Mouse (Mus musculus): ENCODE data around the gene Sesn2. TPM values are rescaled to one million over a fixed set of nuclear protein-coding genes. Genes with fewer than 3 reads are reported as not detected.
"Not testable (repeated sequence)": the region's sequence is repeated elsewhere in the genome, so short reads cannot be mapped to it uniquely, and the experiment has no call there.

Sesn2 gene
- 22.4 TPM for polyA plus RNA-seq (2021)

DNA sequence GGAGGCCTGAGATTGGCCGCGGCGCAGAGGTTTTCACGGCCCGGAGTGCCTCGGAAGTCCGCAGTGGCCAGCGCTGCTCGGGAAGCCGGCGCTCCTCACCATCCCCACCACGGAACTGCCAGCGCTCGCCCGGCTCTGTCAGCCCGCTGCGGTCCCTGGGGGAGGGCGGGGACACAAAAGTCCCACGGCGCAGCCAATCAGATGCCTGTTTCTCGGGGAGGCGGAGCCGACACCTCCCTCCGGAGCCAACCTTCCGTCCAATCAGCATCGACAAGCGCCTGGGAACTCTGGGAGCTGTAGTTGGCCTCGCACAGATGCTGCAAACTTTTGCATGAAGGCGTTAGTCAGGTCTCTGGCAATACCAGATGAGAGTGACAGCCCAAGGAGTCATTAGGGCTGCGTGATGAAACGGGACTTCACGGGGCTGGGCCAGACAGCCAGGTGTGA lies at the start of gene Sesn2:
TSS of gene Sesn2 (minus strand) at position 150 of the 447 bp plus-strand sequence.
- H3K27me3 ChIP-seq = no peaks in the 10 kb centered on the region
- ChIA-PET CTCF (no interaction called here), POLR2A (interaction anchor here (0.8 to 1.6 kb wide), 4 partner anchors 36 to 201 kb away, joined by 3 to 4 read pairs (median 4); no protein-coding TSS in a partner anchor)
- peak; percentile 66 for ATAC-seq
- no peak for TF ChIP-seq CTCF (IDR thresholded peaks at IDR 0.05)
- DNase-seq (ENCODE audit: low read depth, low spot score) = peak; percentile 85
- in situ Hi-C loops (cut with MboI; ENCODE audit: low pct_unique_long_range_greater_than_20kb) = loop anchor here (5.0 to 10.0 kb wide), 4 partner anchors 48 to 216 kb away; partner anchors contain the start of genes Med18, Phactr4 and Rcc1

DNA sequence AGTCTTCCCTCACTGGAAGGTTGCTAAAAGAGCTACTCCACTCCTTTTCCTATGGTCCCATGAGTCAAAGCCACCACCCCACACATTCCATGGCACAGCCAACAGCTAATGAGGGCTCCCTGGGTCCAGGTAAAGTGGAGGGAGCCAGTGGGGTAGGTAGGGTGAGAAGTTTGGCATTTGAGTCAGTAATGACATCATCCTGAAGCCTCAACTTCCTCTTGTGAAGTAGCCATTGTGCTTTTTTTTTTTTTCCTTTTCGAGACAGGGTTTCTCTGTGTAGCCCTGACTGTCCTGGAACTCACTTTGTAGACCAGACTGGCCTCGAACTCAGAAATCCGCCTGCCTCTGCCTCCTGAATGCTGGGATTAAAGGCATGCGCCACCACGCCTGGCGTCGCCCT lies 45.2 kb upstream of the Sesn2 start:
- DNase-seq (ENCODE audit: low read depth, low spot score); CTCF ChIA-PET; ATAC-seq; H3K27me3 ChIP-seq; in situ Hi-C loops (cut with MboI; ENCODE audit: low pct_unique_long_range_greater_than_20kb): not testable (repeated sequence)
- POLR2A ChIA-PET = interaction anchor here (0.6 kb wide), 1 partner anchor 8 kb away, joined by 3 read pairs; no protein-coding TSS in a partner anchor

DNA sequence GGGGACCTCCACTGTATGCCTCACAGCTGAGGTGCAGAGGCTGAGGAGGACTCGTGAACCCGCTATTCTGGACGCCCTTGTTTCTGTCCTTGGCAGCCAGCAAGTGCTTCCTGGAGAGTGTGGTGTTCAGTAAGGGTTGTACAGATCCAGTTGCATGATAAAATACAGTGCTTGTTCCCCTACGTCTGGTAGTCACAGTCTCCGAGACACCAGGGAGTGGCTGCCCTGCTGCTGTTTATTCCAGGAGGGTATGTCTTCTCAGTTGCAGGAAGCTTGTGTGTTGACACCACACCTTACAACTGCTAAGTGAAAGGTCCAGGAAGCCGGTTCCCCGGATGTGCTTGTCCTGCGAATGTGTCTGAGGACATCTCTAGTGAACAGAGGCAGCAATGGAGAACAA lies 44.4 kb upstream of the Sesn2 start:
- no peak for DNase-seq (ENCODE audit: low read depth, low spot score)
- CTCF ChIA-PET = no interaction called here
- no peak for ATAC-seq

DNA sequence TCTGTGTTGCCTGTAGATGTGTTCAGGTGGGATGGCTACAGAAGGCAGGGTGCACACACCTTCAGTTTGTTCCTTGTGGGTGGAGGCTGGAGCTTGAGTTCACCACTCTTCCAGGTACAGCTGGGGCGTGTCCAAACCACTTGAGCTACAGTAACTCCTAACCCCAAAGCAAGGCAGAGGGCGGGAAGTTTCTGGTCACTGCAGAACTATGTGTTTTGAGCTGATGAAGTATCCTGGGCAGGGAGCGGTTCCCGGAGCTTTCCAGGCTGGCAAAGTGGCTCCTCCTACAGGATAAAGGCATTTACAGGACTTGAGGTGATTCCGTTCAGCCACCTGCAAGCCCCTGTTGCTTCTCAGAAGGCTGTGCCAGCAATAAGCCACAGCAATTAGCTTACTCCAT lies 43.9 kb upstream of the Sesn2 start:
- ATAC-seq = no peak
- no peak for DNase-seq (ENCODE audit: low read depth, low spot score)
- no peaks in the 10 kb centered on the region for H3K27me3 ChIP-seq
- no peak for TF ChIP-seq CTCF (IDR thresholded peaks at IDR 0.05)
- POLR2A ChIA-PET = no interaction called here
- CTCF ChIA-PET = no interaction called here
- in situ Hi-C loops (cut with MboI; ENCODE audit: low pct_unique_long_range_greater_than_20kb) = no loop called here

More for the DNA sequence above, 44.4 kb upstream of the Sesn2 start:
- no peak for TF ChIP-seq CTCF (IDR thresholded peaks at IDR 0.05)
- POLR2A ChIA-PET = no interaction called here
- in situ Hi-C loops (cut with MboI; ENCODE audit: low pct_unique_long_range_greater_than_20kb) = no loop called here
- H3K27me3 ChIP-seq = no peaks in the 10 kb centered on the region

DNA sequence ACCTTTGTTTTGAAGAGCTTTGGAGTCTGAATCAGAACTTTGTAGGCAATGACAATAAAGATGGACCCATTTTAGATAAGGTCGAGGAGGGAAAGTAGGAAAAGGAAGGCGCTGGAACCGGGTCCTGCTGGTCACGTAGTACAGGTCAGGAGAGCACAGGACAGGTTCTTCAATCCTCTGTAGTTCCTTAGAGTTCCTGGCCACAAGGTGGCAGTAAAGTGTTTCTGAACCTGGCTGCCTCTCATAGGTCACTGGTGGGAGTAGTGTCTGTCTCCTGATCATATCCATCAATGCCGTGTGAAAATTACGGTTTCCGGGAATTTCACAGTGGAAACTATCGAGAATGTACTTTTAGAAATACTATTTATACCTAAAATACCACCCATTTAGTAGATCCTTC lies 35.5 kb upstream of the Sesn2 start:
- H3K27me3 ChIP-seq = no peaks in the 10 kb centered on the region
- no peak for DNase-seq (ENCODE audit: low read depth, low spot score)
- ChIA-PET POLR2A (interaction anchor here (0.9 kb wide), 1 partner anchor 91 kb away, joined by 3 read pairs; no protein-coding TSS in a partner anchor), CTCF (interaction anchor here (0.8 to 1.8 kb wide), 4 partner anchors 9 to 90 kb away, joined by 3 to 4 read pairs (median 4); no protein-coding TSS in a partner anchor)
- in situ Hi-C loops (cut with MboI; ENCODE audit: low pct_unique_long_range_greater_than_20kb) = loop anchor here (5.0 kb wide), 1 partner anchor 91 kb away; the partner anchor contains the start of gene Eya3
- no peak for ATAC-seq
- peak; percentile 43 for TF ChIP-seq CTCF (IDR thresholded peaks at IDR 0.05)

DNA sequence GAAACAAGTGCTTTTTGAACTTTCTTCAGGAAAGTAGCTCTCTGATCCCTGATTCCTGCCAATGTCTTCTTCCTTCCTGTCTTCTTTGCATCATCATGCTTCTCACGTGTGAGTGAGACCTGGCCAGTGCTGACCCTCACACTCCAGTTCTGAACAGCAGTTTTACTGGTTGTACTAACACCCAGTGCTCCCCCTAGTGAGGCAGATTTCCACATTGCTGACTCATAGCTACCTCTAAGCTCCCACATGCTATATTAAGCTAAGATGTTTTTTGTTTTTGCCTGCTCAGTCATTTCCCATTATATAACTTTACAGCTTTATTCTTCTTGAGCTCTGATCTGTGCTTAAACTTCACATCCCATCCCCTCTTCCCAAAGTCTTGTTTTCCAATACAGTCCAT lies 32.4 kb upstream of the Sesn2 start:
- in situ Hi-C loops (cut with MboI; ENCODE audit: low pct_unique_long_range_greater_than_20kb) = no loop called here
- DNase-seq (ENCODE audit: low read depth, low spot score) = no peak
- no peak for ATAC-seq
- no peaks in the 10 kb centered on the region for H3K27me3 ChIP-seq
- POLR2A ChIA-PET = no interaction called here
- CTCF ChIA-PET = no interaction called here
- no peak for TF ChIP-seq CTCF (IDR thresholded peaks at IDR 0.05)

DNA sequence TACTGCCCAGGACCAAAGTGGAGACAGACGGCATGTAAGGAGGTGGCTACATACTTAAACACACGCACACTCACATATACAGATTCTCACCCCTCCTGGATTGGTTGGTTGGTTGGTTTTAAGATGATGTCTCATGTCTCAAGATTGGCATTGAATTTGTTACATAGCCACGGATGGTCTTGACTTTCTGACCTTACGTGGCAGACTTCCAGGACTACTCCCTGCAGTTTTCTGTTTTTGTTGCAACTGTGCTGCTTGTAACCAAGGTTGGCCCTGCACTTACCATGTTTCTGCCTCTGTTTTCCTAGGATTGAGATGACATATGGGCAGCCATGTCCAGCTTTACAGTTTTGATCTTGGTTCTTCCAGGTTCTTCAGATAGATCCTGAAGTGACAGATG lies 31.1 kb upstream of the Sesn2 start:
- no peak for TF ChIP-seq CTCF (IDR thresholded peaks at IDR 0.05)

GRCm38 (mm10) chr4:132539481-132539880 lies 29.2 kb upstream of the Sesn2 start:
- ChIA-PET POLR2A (no interaction called here), CTCF (no interaction called here)
- ATAC-seq = no peak
- no peaks in the 10 kb centered on the region for H3K27me3 ChIP-seq
- no peak for TF ChIP-seq CTCF (IDR thresholded peaks at IDR 0.05)
- no peak for DNase-seq (ENCODE audit: low read depth, low spot score)
- in situ Hi-C loops (cut with MboI; ENCODE audit: low pct_unique_long_range_greater_than_20kb) = no loop called here

More for the DNA sequence above, 31.1 kb upstream of the Sesn2 start:
- in situ Hi-C loops (cut with MboI; ENCODE audit: low pct_unique_long_range_greater_than_20kb) = no loop called here
- no peak for DNase-seq (ENCODE audit: low read depth, low spot score)
- ChIA-PET POLR2A (no interaction called here), CTCF (no interaction called here)
- no peak for ATAC-seq
- no peaks in the 10 kb centered on the region for H3K27me3 ChIP-seq

DNA sequence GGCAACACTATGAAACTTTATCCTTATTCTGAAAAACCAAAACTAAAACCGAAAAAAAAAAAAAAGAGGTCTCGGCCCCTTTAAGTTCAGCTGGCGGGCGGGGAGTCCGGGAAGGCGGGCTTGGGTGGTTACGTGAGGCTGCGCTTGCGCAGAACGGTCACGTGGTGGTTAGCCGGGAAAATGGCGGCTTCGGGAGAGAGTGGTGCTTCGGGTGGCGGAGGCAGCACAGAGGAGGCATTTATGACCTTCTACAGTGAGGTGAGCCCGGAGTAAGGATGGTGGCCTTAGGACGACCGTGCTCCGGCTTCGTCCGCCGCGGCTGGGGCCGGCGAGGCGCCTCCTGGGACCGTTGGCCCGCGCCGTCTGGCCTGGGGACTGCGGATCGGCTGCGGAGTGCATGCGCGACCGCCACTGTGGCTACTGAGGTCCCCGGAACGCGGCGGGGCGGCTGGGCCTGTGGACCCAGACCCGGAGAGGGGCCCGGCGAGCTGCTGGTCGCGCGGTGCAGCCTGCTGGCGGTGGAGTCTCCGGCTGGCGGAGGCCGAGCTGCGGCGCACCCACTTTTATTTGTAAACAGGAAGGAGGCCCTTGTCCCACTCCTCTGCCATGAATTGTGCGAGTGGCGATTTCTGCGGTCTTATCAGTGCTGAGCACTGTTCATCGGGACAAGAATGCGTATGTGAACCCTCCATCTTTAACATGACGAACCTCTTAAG lies 25.3 kb upstream of the Sesn2 start, which contains the start of gene Dnajc8:
TSS of gene Dnajc8 (plus strand) at position 145 of the 716 bp plus-strand sequence.
- no peak for DNase-seq (ENCODE audit: low read depth, low spot score)
- no peaks in the 10 kb centered on the region for H3K27me3 ChIP-seq
- TF ChIP-seq CTCF (IDR thresholded peaks at IDR 0.05) = no peak
- ChIA-PET CTCF (interaction anchor here (1.0 kb wide), 1 partner anchor 8 kb away, joined by 3 read pairs; no protein-coding TSS in a partner anchor), POLR2A (no interaction called here)
- peak; percentile 44 for ATAC-seq
- in situ Hi-C loops (cut with MboI; ENCODE audit: low pct_unique_long_range_greater_than_20kb) = no loop called here

DNA sequence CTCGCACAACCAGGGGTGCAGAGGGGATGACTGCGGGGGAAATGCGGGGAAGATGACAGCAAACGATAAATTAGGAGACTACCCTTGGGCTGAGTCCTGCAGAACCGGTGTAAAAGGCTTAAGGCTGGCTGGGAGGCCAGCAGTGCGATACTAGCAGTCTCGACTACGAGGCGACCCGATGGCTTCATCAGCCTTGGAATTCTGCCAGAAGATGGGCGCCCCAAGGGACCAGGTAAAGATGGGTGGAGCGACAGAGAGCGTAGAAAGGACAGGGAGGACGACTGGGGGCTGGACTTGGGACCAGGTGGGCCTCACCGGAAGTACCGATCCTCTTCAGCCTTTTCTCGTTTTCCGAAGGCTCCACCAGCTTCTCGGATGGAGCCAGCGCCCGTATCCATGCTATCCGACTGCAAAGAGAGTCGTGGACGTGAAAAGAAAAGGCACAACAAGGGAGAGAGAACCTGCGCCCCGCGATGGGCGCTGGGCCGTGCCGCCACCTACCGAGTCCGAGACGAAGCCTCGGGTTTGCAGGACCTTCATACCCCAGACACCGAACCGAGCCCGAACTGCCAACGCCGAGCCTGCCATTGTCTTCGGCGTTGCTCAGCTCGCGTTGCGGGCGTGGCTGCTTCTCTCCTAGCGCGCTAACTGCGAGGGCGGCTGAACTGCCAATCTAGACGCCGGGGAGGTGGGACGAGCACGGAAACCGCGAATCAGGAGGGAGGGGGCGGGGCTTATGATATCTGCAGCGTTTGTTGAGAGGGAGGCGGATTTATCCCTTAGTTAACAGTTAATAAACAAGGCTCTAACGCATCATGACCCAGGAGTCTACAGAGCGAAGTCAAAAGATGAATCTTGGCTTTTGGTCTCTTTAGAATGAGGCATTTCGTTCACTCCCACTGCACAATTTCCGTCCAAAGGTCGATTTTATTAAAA lies 22.9 kb upstream of the Sesn2 start, which contains the start of gene Atpif1:
TSS of gene Atpif1 (minus strand) at position 679 of the 936 bp plus-strand sequence.
- ATAC-seq (peak; percentile 88), DNase-seq (ENCODE audit: low read depth, low spot score) (no peak)
- ChIA-PET POLR2A (interaction anchor here (1.4 kb wide), 1 partner anchor 16 kb away, joined by 4 read pairs; no protein-coding TSS in a partner anchor), CTCF (no interaction called here)
- in situ Hi-C loops (cut with MboI; ENCODE audit: low pct_unique_long_range_greater_than_20kb) = no loop called here
- H3K27me3 ChIP-seq = no peaks in the 10 kb centered on the region
- no peak for TF ChIP-seq CTCF (IDR thresholded peaks at IDR 0.05)

All from Patski (cell line).